Mouse (Mus musculus) MEL (cell line): ENCODE measurements around the gene Phyh. TPM values are rescaled to one million over a fixed set of nuclear protein-coding genes. Genes with fewer than 3 reads are reported as not detected.

Source experiments
- DNase-seq: peaks from one replicate; pipeline ENCODE4 v3.0.0; 2011; ENCODE audit warnings: low read depth, low spot score
- H3K27ac ChIP-seq: 2 replicates; pipeline ENCODE4 v1.5.1; 2012; ENCODE audit warnings: low read depth, mild to moderate bottlenecking, control low read depth, low read length, moderate library complexity; ENCODE audit not compliant: control insufficient read depth
- H3K27me3 ChIP-seq, 2 experiments: fragments of 150-350 bp in 1 of 2; sonication (generic) in 1 of 2; 2 replicates each; pipeline ENCODE4 v1.6.1; 2012; ENCODE audit warnings: low read length in 2 of 2, mild to moderate bottlenecking in 2 of 2, improper control_type of control experiment in 1 of 2, moderate library complexity in 1 of 2; ENCODE audit not compliant: insufficient read depth in 2 of 2, control insufficient read depth in 1 of 2
- H3K36me3 ChIP-seq, 2 experiments: 2 replicates each; pipeline ENCODE4 v1.6.1; 2012 to 2014; ENCODE audit warnings: low read length in 2 of 2, improper control_type of control experiment in 1 of 2, inconsistent platforms in 1 of 2, mild to moderate bottlenecking in 1 of 2; ENCODE audit not compliant: insufficient read depth in 2 of 2, control insufficient read depth in 1 of 2
- H3K4me1 ChIP-seq, 2 experiments: fragments of 150-350 bp in 1 of 2; sonication (generic) in 1 of 2; 2 replicates each; pipeline ENCODE4 v1.6.1; 2012; ENCODE audit warnings: low read length in 2 of 2, improper control_type of control experiment in 1 of 2, mild to moderate bottlenecking in 1 of 2; ENCODE audit not compliant: insufficient read depth in 2 of 2, control insufficient read depth in 1 of 2
- H3K4me3 ChIP-seq, 2 experiments: fragments of 150-350 bp in 1 of 2; sonication (generic) in 1 of 2; 2 replicates each; pipeline ENCODE4 v1.5.1; 2012; ENCODE audit warnings: low read depth in 2 of 2, low read length in 2 of 2, mild to moderate bottlenecking in 2 of 2, moderate library complexity in 2 of 2, control low read depth in 1 of 2, improper control_type of control experiment in 1 of 2; ENCODE audit not compliant: control insufficient read depth in 1 of 2, insufficient read depth in 1 of 2
- H3K79me2 ChIP-seq: 2 replicates; pipeline ENCODE4 v1.6.1; 2012; ENCODE audit warnings: mild to moderate bottlenecking, low read length, moderate library complexity; ENCODE audit not compliant: control insufficient read depth, poor library complexity, insufficient read depth
- H3K9ac ChIP-seq: 2 replicates; pipeline ENCODE4 v1.6.1; 2012; ENCODE audit warnings: low read depth, mild to moderate bottlenecking, control low read depth, low read length, moderate library complexity; ENCODE audit not compliant: control insufficient read depth, poor library complexity, severe bottlenecking
- H3K9me3 ChIP-seq: fragments of 150-350 bp; sonication (generic); replicated peaks from 2 replicates; pipeline ENCODE4 v1.6.1; 2012; ENCODE audit warnings: mild to moderate bottlenecking, low read length, improper control_type of control experiment, moderate library complexity; ENCODE audit not compliant: insufficient read depth
- CHD2 ChIP-seq: IDR thresholded peaks from 2 replicates; pipeline ENCODE4 v1.6.1; 2011; ENCODE audit warnings: low read length, improper control_type of control experiment
- ELF1 ChIP-seq: IDR thresholded peaks from 2 replicates; pipeline ENCODE4 v1.6.1; 2014; ENCODE audit warnings: low read depth, mild to moderate bottlenecking, inconsistent platforms, low read length, improper control_type of control experiment, moderate library complexity
- EP300 ChIP-seq, 2 experiments: IDR thresholded peaks; 2 replicates each; pipeline ENCODE4 v1.6.1; 2011; ENCODE audit warnings: improper control_type of control experiment in 2 of 2, low read length in 2 of 2, low read depth in 1 of 2, mild to moderate bottlenecking in 1 of 2
- ETS1 ChIP-seq: IDR thresholded peaks from 2 replicates; pipeline ENCODE4 v1.6.1; 2012; ENCODE audit warnings: low read depth, mild to moderate bottlenecking, inconsistent platforms, low read length, improper control_type of control experiment, moderate library complexity
- KAT2A ChIP-seq: conservative IDR thresholded peaks from 2 replicates; pipeline ENCODE4 v1.6.1; 2012; ENCODE audit warnings: low read depth, low read length, improper control_type of control experiment, inconsistent platforms
- MEF2A ChIP-seq: IDR thresholded peaks from 2 replicates; pipeline ENCODE4 v1.6.1; 2014; ENCODE audit warnings: low read depth, mild to moderate bottlenecking, inconsistent platforms, low read length, improper control_type of control experiment; ENCODE audit not compliant: poor library complexity, insufficient replicate concordance, severe bottlenecking; ENCODE audit errors: extremely low read depth
- MYC ChIP-seq: IDR thresholded peaks from 2 replicates; pipeline ENCODE4 v1.6.1; 2011; ENCODE audit warnings: low read depth, mild to moderate bottlenecking, low read length, improper control_type of control experiment, moderate library complexity
- POLR2AphosphoS2 ChIP-seq: IDR thresholded peaks from 2 replicates; pipeline ENCODE4 v1.6.1; 2011; ENCODE audit warnings: low read length, improper control_type of control experiment
- POLR2AphosphoS5 ChIP-seq: IDR thresholded peaks from 2 replicates; pipeline ENCODE4 v1.6.1; 2012; ENCODE audit warnings: low read depth, borderline replicate concordance, mild to moderate bottlenecking, inconsistent platforms, low read length, moderate library complexity, mixed read lengths
- RAD21 ChIP-seq: IDR thresholded peaks from 2 replicates; pipeline ENCODE4 v1.6.1; 2011; ENCODE audit warnings: mild to moderate bottlenecking, low read depth, low read length, improper control_type of control experiment
- SIN3A ChIP-seq: IDR thresholded peaks from 2 replicates; pipeline ENCODE4 v1.6.1; 2012; ENCODE audit warnings: low read length, improper control_type of control experiment, inconsistent platforms
- SMC3 ChIP-seq: IDR thresholded peaks from 2 replicates; pipeline ENCODE4 v1.6.1; 2011; ENCODE audit warnings: low read depth, low read length, improper control_type of control experiment
- TAL1 ChIP-seq: IDR thresholded peaks from 2 replicates; pipeline ENCODE4 v1.6.1; 2012; ENCODE audit warnings: mild to moderate bottlenecking, inconsistent platforms, low read length, moderate library complexity, mixed read lengths
- USF1 ChIP-seq: IDR thresholded peaks from 2 replicates; pipeline ENCODE4 v1.6.1; 2014; ENCODE audit warnings: low read depth, mild to moderate bottlenecking, inconsistent platforms, low read length, improper control_type of control experiment, moderate library complexity
- USF2 ChIP-seq, 2 experiments: IDR thresholded peaks; 2 replicates each; pipeline ENCODE4 v1.6.1; 2011 to 2012; ENCODE audit warnings: improper control_type of control experiment in 2 of 2, low read length in 2 of 2, borderline replicate concordance in 1 of 2, inconsistent platforms in 1 of 2, low read depth in 1 of 2, mild to moderate bottlenecking in 1 of 2; ENCODE audit not compliant: insufficient read depth in 1 of 2
- ZNF384 ChIP-seq: IDR thresholded peaks from 2 replicates; pipeline ENCODE4 v1.6.1; 2012; ENCODE audit warnings: low read depth, mild to moderate bottlenecking, inconsistent platforms, low read length, improper control_type of control experiment
- polyA plus RNA-seq, 2 experiments: library from polyadenylated mRNA; stranded (reverse) in 1 of 2; unstranded in 1 of 2; fragments of >175 nt in 1 of 2; fragments of >200 nt in 1 of 2; gene quantifications; 2 replicates each; pipeline versions ENCODE4 v1.2.1 to v1.2.4; 2012; ENCODE audit warnings: low replicate concordance in 2 of 2, low read depth in 1 of 2; ENCODE audit not compliant: insufficient read length in 2 of 2, insufficient read depth in 1 of 2, missing spikeins in 1 of 2
- total RNA-seq: library from RNA; depleted of rRNA; stranded (reverse); fragments of 300-350 nt; gene quantifications from 2 replicates; pipeline ENCODE4 v1.2.3, GENCODE M21; 2012

The Phyh gene
- total and polyA plus RNA-seq, 3 experiments, result not detected

- no peak overlapping the region for H3K27ac ChIP-seq
- peaks cover 3 to 10% of the 10 kb centered on the region in 2 experiments; a peak in 3 of 4 replicates for H3K4me1 ChIP-seq
- no peaks in the 10 kb centered on the region for H3K9me3 ChIP-seq
- DNase-seq, result peak; percentile 30
- H3K9ac ChIP-seq, result peak overlapping the region; percentile 96
- peaks cover 34% of the 10 kb centered on the region for H3K79me2 ChIP-seq
- H3K4me3 ChIP-seq, result peak overlapping the region; percentile 90 to 95
- peaks cover 4 to 11% of the 10 kb centered on the region in 2 experiments for H3K36me3 ChIP-seq
- no peak for TF ChIP-seq ELF1
- no peak for TF ChIP-seq SIN3A
- no peak for TF ChIP-seq POLR2AphosphoS5
- no peak for TF ChIP-seq MYC
- no peak for TF ChIP-seq MEF2A
- no peak for TF ChIP-seq SMC3
- TF ChIP-seq TAL1, result no peak
- TF ChIP-seq POLR2AphosphoS2, result no peak
- TF ChIP-seq KAT2A, result no peak
- no peak for TF ChIP-seq ETS1
- TF ChIP-seq EP300 (IDR thresholded peaks at IDR 0.05; ENCODE audit: low read depth in 1 of 2, low read length in 2 of 2), result no peak
- no peak for TF ChIP-seq ZNF384
- no peak for TF ChIP-seq RAD21
- TF ChIP-seq, all 39 proteins: peak for 0
- H3K27me3 ChIP-seq, result no peaks in the 10 kb centered on the region
These were observed 35.7 kb upstream of the Phyh start for GRCm38 (mm10) chr2:4883009-4883704.

DNA sequence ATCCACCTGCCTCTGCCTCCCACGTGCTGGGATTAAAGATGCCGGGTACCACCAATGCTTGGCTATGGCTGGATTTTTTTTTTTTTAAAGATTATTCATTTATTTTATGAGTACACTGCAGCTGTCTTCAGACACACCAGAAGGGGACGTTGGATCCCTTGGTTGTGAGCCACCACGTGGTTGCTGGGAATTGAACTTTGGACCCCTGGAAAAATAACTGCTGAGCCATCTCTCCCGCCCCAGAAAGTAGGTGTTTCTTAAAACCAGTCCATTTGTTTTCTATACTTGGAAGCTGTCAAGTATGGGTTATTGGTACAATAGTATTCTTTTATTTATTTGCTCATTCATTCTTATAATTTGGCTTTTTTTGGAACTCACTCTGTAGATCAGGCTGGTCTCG, 31.9 kb upstream of the Phyh start:
- Histone ChIP-seq H3K4me1 (peaks cover 0 to 10% of the 10 kb centered on the region in 2 experiments; a peak in 2 of 4 replicates), H3K9me3 (no peaks in the 10 kb centered on the region), H3K27me3 (no peaks in the 10 kb centered on the region), H3K9ac (no peak overlapping the region), H3K27ac (no peak overlapping the region), H3K4me3 (no peak overlapping the region), H3K79me2 (peaks cover 24% of the 10 kb centered on the region), H3K36me3 (peaks cover 4 to 9% of the 10 kb centered on the region in 2 experiments)
- TF ChIP-seq USF2 (IDR thresholded peaks at IDR 0.05; ENCODE audit: borderline replicate concordance in 1 of 2, insufficient read depth in 1 of 2, low read depth in 1 of 2, low read length in 2 of 2), result no peak
- TF ChIP-seq USF1, result no peak
- no peak for TF ChIP-seq CHD2
- TF ChIP-seq ZNF384, result no peak
- DNase-seq, result no peak
